Mouse (Mus musculus): Measurements from ENCODE around the gene Olfr1341. TPM values are rescaled to one million over a fixed set of nuclear protein-coding genes. Genes with fewer than 3 reads are reported as not detected.

The Olfr1341 gene
- not detected in 2 replicates for polyA plus RNA-seq (2014; fragmentation: Nextera tagmentation; extraction: Ambion mirVana)

DNA sequence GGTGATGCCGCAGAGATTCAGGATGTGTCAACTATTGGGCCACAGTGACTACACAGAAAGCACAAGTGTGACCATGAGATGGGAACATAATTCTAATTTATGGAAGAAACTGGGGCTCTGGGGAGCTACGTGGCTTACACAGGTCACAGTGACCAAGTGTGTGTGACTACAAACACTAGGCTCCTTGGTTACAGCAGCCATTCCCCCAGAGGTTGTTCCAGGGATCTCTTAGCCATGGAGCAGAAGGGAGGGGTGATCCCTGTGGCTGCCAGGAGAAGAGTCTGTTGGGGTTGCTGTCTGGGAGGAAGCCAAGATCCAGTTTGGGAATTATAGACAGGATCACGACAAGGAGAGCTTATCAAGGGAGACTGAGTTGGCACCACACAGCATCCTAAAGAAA lies at the start of gene Olfr1341:
Gene Olfr1341, plus strand, starts transcription at position 301 of the 400 bp plus-strand sequence.
- ATAC-seq (ENCODE audit: insufficient number of reproducible peaks, low FRiP score, low TSS enrichment, low read depth), result no peak
- no peak for DNase-seq (ENCODE audit: low spot score)

DNA sequence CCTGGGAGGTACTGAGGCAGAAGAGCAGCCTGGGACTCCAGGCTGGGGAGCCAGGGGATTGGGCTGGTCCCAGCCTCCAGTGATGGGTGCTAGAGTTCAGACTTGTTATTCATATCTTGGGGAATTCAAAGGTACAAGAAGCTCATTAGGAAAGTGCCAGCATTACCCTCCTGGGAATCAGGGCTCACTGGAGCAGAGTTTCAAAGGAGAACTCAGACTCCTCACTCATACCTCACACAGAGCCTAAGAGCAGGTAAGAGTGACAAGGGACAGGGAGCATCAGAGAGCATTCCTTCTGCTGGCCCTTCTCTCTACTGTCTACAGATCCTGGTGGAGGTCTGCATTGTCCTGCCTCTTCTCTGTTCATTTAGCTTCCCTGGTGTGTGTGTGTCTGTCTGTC lies 44.7 kb upstream of the Olfr1341 start, which contains the start of gene Olfr62:
Gene Olfr62, plus strand, starts transcription at position 301 of the 400 bp plus-strand sequence.
- no peak within 1 kb of the TSS for H3K4me3 ChIP-seq (ENCODE audit: low read depth, low read length)
- no peak within 1 kb of the TSS for H3K4me2 ChIP-seq (ENCODE audit: low read depth, severe bottlenecking)
- no peaks in the 10 kb centered on the region for H3K27me3 ChIP-seq (ENCODE audit: control insufficient read depth, insufficient read depth, low read length)
- DNase-seq (ENCODE audit: low spot score) (no peak), ATAC-seq (ENCODE audit: insufficient number of reproducible peaks, low FRiP score, low TSS enrichment, low read depth) (no peak)
- H3K27ac ChIP-seq (replicated peaks; ENCODE audit: low read depth, low read length), result no peak within 1 kb of the TSS
- no peak within 1 kb of the TSS for H3K9ac ChIP-seq (ENCODE audit: low read length)
- no peaks in the 10 kb centered on the region for H3K9me3 ChIP-seq (ENCODE audit: control insufficient read depth, low read length)
- no peaks in the 10 kb centered on the region for H3K36me3 ChIP-seq (ENCODE audit: control insufficient read depth, insufficient read depth, low read length)
- no peaks in the 10 kb centered on the region for H3K4me1 ChIP-seq (ENCODE audit: control insufficient read depth, insufficient read depth, low read length)

More for the DNA sequence above, at the start of gene Olfr1341:
- no peaks in the 10 kb centered on the region for H3K27me3 ChIP-seq (ENCODE audit: control insufficient read depth, insufficient read depth, low read length)
- H3K4me2 ChIP-seq (ENCODE audit: low read depth, severe bottlenecking), result no peak within 1 kb of the TSS
- H3K4me1 ChIP-seq (ENCODE audit: control insufficient read depth, insufficient read depth, low read length), result no peaks in the 10 kb centered on the region
- H3K27ac ChIP-seq (replicated peaks; ENCODE audit: low read depth, low read length), result no peak within 1 kb of the TSS
- no peak within 1 kb of the TSS for H3K4me3 ChIP-seq (ENCODE audit: low read depth, low read length)
- 82% methylated on average over 3 of the region's 3 CpGs for WGBS
- no peaks in the 10 kb centered on the region for H3K36me3 ChIP-seq (ENCODE audit: control insufficient read depth, insufficient read depth, low read length)
- no peaks in the 10 kb centered on the region for H3K9me3 ChIP-seq (ENCODE audit: control insufficient read depth, low read length)
- no peak within 1 kb of the TSS for H3K9ac ChIP-seq (ENCODE audit: low read length)

GRCm38 (mm10) chr4:118687086-118687485 lies 16.2 kb upstream of the Olfr1341 start:
- 56% methylated on average over 2 of the region's 2 CpGs for WGBS
- Histone ChIP-seq H3K4me3 (ENCODE audit: low read depth, low read length) (no peak overlapping the region), H3K9me3 (ENCODE audit: control insufficient read depth, low read length) (no peaks in the 10 kb centered on the region), H3K36me3 (ENCODE audit: control insufficient read depth, insufficient read depth, low read length) (no peaks in the 10 kb centered on the region), H3K4me1 (ENCODE audit: control insufficient read depth, insufficient read depth, low read length) (no peaks in the 10 kb centered on the region), H3K9ac (ENCODE audit: low read length) (no peak overlapping the region), H3K4me2 (ENCODE audit: low read depth, severe bottlenecking) (no peak overlapping the region), H3K27ac (replicated peaks; ENCODE audit: low read depth, low read length) (no peak overlapping the region), H3K27me3 (ENCODE audit: control insufficient read depth, insufficient read depth, low read length) (no peaks in the 10 kb centered on the region)
- no peak for ATAC-seq (ENCODE audit: insufficient number of reproducible peaks, low FRiP score, low TSS enrichment, low read depth)
- DNase-seq (ENCODE audit: low spot score), result no peak

DNA sequence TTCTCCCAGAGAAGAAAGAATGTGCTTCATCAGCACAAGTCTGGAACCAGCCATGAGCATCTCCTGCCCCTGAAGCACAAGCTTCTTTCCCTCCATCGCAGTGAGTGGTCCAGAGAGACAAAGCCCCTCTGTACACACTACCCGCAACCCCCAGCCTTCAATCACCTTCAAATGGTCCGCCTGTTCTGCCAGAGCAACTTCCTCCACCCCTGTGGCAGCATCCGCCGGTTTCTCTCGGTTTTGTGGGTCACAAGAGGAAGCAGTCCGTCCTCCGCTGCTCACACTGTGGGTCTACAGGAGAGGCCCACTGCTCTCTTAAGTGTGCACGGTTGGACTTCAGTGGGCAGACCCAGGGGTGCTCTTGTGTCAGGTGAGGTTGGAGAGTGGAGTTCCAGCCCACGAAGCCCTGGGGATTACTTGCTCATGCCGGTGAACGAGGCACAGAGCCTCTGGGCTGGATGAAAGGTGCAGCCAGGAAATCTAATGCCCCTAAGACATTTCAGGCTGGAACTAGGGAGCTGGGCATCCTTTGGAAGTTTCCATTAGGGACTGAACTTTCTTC lies 10.8 kb upstream of the Olfr1341 start, which contains the start of gene Olfr1342:
Gene Olfr1342, minus strand, starts transcription at position 345 of the 562 bp plus-strand sequence.
- ATAC-seq (ENCODE audit: insufficient number of reproducible peaks, low FRiP score, low TSS enrichment, low read depth) (no peak), DNase-seq (ENCODE audit: low spot score) (peak; percentile 25)
- Histone ChIP-seq H3K36me3 (ENCODE audit: control insufficient read depth, insufficient read depth, low read length) (no peaks in the 10 kb centered on the region), H3K27ac (replicated peaks; ENCODE audit: low read depth, low read length) (no peak within 1 kb of the TSS; the same call in 1 of the 2 replicates), H3K4me1 (ENCODE audit: control insufficient read depth, insufficient read depth, low read length) (peaks cover 4% of the 10 kb centered on the region; the same call in 1 of the 2 replicates), H3K27me3 (ENCODE audit: control insufficient read depth, insufficient read depth, low read length) (no peaks in the 10 kb centered on the region), H3K4me2 (ENCODE audit: low read depth, severe bottlenecking) (no peak within 1 kb of the TSS; the same call in 1 of the 2 replicates), H3K9me3 (ENCODE audit: control insufficient read depth, low read length) (no peaks in the 10 kb centered on the region), H3K4me3 (ENCODE audit: low read depth, low read length) (no peak within 1 kb of the TSS), H3K9ac (ENCODE audit: low read length) (no peak within 1 kb of the TSS)
- 46% methylated on average over 12 of the region's 12 CpGs for WGBS

- ATAC-seq (ENCODE audit: insufficient number of reproducible peaks, low FRiP score, low TSS enrichment, low read depth) (no peak), DNase-seq (ENCODE audit: low spot score) (no peak)
- no peak overlapping the region for H3K4me2 ChIP-seq (ENCODE audit: low read depth, severe bottlenecking)
- H3K36me3 ChIP-seq (ENCODE audit: control insufficient read depth, insufficient read depth, low read length), result no peaks in the 10 kb centered on the region
- H3K9me3 ChIP-seq (ENCODE audit: control insufficient read depth, low read length), result no peaks in the 10 kb centered on the region
- no peak overlapping the region for H3K27ac ChIP-seq (replicated peaks; ENCODE audit: low read depth, low read length)
- H3K27me3 ChIP-seq (ENCODE audit: control insufficient read depth, insufficient read depth, low read length), result no peaks in the 10 kb centered on the region
- peaks cover 4% of the 10 kb centered on the region; the same call in 1 of the 2 replicates for H3K4me1 ChIP-seq (ENCODE audit: control insufficient read depth, insufficient read depth, low read length)
- no peak overlapping the region for H3K4me3 ChIP-seq (ENCODE audit: low read depth, low read length)
- no peak overlapping the region for H3K9ac ChIP-seq (ENCODE audit: low read length)
- 55% methylated on average over 2 of the region's 2 CpGs for WGBS
These were observed 9.5 kb upstream of the Olfr1341 start for GRCm38 (mm10) chr4:118693812-118694211.

DNA sequence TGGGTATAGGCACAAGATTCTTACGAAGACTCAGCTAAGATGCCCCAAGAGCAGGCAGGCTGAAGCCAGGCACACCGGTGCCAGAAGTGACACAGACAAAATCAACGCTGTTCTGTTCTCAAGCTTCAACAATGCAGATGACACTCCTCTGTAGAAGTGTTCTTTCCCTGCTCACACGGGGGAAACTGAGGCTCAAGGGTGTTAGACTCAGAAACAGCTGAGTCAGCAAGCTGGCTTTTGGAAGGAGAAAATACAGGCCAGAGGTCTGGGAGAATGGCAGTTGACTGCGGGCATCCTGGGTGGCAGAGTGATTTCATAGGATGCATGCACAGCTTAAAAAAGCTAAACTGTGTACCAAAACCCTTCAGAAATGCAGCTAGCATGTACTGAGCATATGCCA lies 4.8 kb downstream of the Olfr1341 start:
- WGBS, result 83% methylated on average over 5 of the region's 5 CpGs
- Histone ChIP-seq H3K4me3 (ENCODE audit: low read depth, low read length) (no peak overlapping the region), H3K9me3 (ENCODE audit: control insufficient read depth, low read length) (no peaks in the 10 kb centered on the region), H3K36me3 (ENCODE audit: control insufficient read depth, insufficient read depth, low read length) (no peaks in the 10 kb centered on the region), H3K27me3 (ENCODE audit: control insufficient read depth, insufficient read depth, low read length) (no peaks in the 10 kb centered on the region), H3K9ac (ENCODE audit: low read length) (no peak overlapping the region), H3K4me1 (ENCODE audit: control insufficient read depth, insufficient read depth, low read length) (no peaks in the 10 kb centered on the region), H3K4me2 (ENCODE audit: low read depth, severe bottlenecking) (no peak overlapping the region), H3K27ac (replicated peaks; ENCODE audit: low read depth, low read length) (no peak overlapping the region)
- ATAC-seq (ENCODE audit: insufficient number of reproducible peaks, low FRiP score, low TSS enrichment, low read depth), result no peak
- DNase-seq (ENCODE audit: low spot score), result no peak

DNA sequence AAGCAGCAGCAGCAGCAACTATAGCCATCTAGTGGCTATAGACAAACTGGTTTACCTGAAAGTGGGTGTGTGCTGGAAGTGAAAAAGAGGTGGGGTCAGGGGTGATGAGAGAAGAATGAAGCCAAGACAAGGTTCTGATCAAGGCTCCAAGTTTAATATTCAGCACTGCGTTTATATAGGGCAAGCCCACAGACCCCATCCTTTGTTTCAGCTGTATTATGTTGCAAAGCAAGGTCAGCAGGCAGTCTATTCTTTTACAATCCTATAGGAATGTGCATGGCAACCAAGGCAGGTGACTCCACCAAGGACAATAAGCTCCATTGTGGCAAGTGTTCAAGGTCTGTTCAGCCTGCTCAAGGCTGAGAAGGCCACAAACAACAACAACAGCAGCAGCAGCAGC lies 8.3 kb downstream of the Olfr1341 start:
- ATAC-seq (ENCODE audit: insufficient number of reproducible peaks, low FRiP score, low TSS enrichment, low read depth), result no peak
- Histone ChIP-seq H3K36me3 (ENCODE audit: control insufficient read depth, insufficient read depth, low read length) (no peaks in the 10 kb centered on the region), H3K9me3 (ENCODE audit: control insufficient read depth, low read length) (no peaks in the 10 kb centered on the region), H3K27ac (replicated peaks; ENCODE audit: low read depth, low read length) (no peak overlapping the region), H3K4me1 (ENCODE audit: control insufficient read depth, insufficient read depth, low read length) (no peaks in the 10 kb centered on the region), H3K27me3 (ENCODE audit: control insufficient read depth, insufficient read depth, low read length) (no peaks in the 10 kb centered on the region), H3K4me3 (ENCODE audit: low read depth, low read length) (no peak overlapping the region), H3K9ac (ENCODE audit: low read length) (no peak overlapping the region), H3K4me2 (ENCODE audit: low read depth, severe bottlenecking) (no peak overlapping the region)
- 59% methylated on average over 1 of the region's 1 CpGs for WGBS
- DNase-seq (ENCODE audit: low spot score), result no peak

DNA sequence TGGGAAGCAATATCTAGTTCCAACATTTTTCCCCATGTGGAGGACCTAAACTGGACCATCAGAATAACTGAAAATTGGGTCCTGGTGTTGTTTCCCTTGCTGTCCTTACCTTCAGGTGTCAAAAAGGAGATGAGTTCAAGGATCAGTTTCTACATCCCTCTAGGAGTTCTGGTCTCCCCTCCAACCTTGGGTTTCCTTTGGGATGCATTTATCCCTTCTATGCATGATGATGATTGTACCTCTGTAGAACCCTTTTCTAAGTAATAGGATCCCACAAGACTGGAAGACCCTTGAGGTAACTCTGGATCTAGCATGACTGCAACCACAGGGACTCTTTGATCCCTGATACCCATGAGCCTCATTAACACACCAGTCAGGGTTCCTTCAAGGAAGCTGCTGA lies 16.5 kb downstream of the Olfr1341 start, which contains the start of gene Olfr1340:
Gene Olfr1340, plus strand, starts transcription at position 301 of the 400 bp plus-strand sequence.
- ATAC-seq (ENCODE audit: insufficient number of reproducible peaks, low FRiP score, low TSS enrichment, low read depth), result no peak
- no peaks in the 10 kb centered on the region for H3K27me3 ChIP-seq (ENCODE audit: control insufficient read depth, insufficient read depth, low read length)
- H3K36me3 ChIP-seq (ENCODE audit: control insufficient read depth, insufficient read depth, low read length), result no peaks in the 10 kb centered on the region
- no peak within 1 kb of the TSS for H3K27ac ChIP-seq (replicated peaks; ENCODE audit: low read depth, low read length)
- H3K9me3 ChIP-seq (ENCODE audit: control insufficient read depth, low read length), result no peaks in the 10 kb centered on the region
- no peak within 1 kb of the TSS for H3K4me2 ChIP-seq (ENCODE audit: low read depth, severe bottlenecking)
- H3K9ac ChIP-seq (ENCODE audit: low read length), result no peak within 1 kb of the TSS
- no peak for DNase-seq (ENCODE audit: low spot score)
- no peaks in the 10 kb centered on the region for H3K4me1 ChIP-seq (ENCODE audit: control insufficient read depth, insufficient read depth, low read length)
- no peak within 1 kb of the TSS for H3K4me3 ChIP-seq (ENCODE audit: low read depth, low read length)

All from limb, embryonic 11.5 days (tissue).